Mouse (Mus musculus) layer of hippocampus, postnatal 36 days (tissue): ENCODE measurements around the gene S100a11. TPM values are rescaled to one million over a fixed set of nuclear protein-coding genes. Genes with fewer than 3 reads are reported as not detected.

Experiments
- DNase-seq, 2 experiments: peaks; one replicate each; pipeline ENCODE4 v3.0.0; 2022
- total RNA-seq, 2 experiments: library from RNA; stranded (reverse); gene quantifications; 2 replicates each; pipeline ENCODE4 v1.2.3; 2021

Gene S100a11
- total RNA-seq, 2 experiments from 2014 or later: 3.8 to 8.2 TPM

- DNase-seq: no peak
Observed at GRCm38 (mm10) chr3:93562372-93562771, 42.1 kb downstream of the S100a11 start.

DNA sequence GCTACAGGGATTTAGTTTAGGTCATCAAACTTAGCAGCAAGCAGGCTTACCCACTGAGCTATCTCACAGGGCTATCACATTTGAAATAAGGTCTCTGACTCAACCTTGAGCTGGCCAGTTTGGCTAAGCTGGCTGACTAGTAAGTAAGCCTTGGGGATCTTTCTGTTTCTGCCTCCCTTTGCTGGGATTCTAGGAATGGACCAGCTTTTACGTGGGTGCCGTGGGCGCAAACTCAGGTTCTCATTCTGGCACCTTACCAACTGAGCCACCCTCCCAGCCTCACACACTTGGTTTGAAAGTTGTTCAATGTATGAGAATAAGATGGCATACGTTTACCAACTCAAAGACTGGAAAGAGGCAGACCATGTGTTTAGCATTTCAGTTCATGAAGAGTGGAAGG lies 42.9 kb downstream of the S100a11 start:
- no peak for DNase-seq

DNA sequence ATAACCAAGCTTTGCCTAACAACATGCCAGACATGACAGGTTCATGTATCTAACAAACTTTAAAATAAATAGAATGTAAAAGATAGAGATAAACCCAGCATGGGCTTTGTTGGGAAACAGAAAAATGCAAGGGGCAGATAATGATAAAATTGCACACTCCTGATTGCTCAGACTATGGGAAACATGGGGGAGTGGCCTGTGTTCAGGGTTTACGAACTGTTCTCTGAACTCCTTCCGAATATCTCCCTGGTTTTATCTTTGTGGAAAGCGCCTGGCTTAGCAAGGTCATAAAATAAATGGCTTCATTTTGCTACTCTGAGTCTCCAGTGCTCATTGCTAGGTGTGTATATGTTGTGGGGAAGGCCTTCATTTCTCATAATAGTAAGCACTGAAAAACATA lies 46.6 kb downstream of the S100a11 start:
- DNase-seq: no peak

GRCm38 (mm10) chr3:93567721-93568120 lies 47.4 kb downstream of the S100a11 start:
- DNase-seq: no peak

DNA sequence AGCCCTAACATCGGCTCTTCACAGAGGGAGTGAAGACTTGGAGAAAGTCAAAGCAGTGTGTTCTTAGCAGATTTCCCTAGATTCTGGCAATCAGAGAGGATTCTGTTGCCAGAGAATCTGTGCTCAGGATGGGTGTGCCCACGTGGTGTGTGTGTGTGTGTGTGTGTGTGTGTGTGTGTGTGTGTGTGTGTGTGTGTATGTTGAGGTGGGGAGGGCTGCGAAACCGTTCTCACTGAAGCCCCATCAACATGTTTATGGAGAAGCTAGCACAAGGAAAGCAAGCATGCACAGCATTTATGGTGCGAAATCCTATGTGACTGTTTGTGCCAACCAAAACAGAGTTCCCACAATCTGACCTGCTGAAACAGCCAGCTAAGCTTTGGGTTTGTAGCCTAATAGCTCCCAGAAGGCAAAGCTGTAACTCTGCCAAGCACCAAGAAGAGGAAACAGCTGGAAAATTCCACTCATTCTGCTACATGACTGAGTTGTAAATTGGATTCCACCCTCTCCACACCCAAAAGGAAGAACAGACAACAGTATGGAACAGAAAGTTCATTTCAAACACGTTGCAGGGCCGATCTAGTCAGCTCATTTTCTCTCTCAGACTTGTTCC lies 48.2 kb downstream of the S100a11 start:
- DNase-seq: peak; percentile 21 to 40

- DNase-seq: no peak
Observed at GRCm38 (mm10) chr3:93569046-93569445, 48.8 kb downstream of the S100a11 start.

DNA sequence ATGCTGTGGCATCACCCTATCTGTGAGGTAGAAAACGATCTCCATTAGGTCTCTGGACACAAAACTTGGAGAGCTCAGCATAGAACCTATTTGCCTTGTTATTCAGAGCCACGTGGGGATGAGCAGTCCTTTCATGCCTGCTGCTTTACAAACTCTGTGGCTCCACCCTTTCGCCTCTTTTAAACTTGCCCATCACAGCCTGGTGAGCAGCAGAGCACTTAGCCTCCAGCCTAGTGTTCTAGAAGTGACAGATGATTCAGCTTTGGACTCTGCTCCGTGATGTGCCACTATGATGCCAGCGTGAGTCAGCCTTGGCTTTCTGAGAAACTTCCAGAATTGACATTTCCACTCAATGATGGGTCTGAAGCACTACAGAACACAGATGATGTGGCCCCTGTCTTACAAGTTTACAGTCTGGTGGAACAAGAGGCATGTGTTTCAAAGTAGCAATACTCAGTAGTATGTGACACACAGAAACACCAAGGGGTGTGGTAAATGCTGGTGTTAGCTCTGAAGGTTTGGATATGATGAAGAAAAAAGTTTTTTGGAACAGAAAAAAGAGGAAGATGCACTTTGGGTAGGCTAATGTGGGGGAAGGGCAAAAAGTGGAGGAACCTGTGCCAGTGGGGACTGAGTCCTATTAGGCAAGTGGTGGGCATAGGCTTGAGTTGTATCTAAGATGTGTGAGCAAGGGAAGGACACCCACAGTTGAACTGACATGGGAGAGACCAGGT lies 51.9 kb downstream of the S100a11 start:
- no peak for DNase-seq

Other genes with a start within 250 kb of the S100a11 start
- not detected for gene Flg, start 247.0 kb upstream of the S100a11 start, total RNA-seq
- gene Hrnr, start 200.7 kb upstream of the S100a11 start, total RNA-seq: not detected
- gene Rptn, start 126.8 kb upstream of the S100a11 start, total RNA-seq: not detected
- 1 to 10 TPM in 1 of 2 experiments, under 1 TPM in 1; 0.91 to 1.1 TPM for gene Tchh, start 78.2 kb upstream of the S100a11 start, total RNA-seq
- not detected for gene Tchhl1, start 51.7 kb upstream of the S100a11 start, total RNA-seq
- 10 to 100 TPM; 16.7 to 20.6 TPM for gene S100a10, start 34.6 kb downstream of the S100a11 start, total RNA-seq
- gene Tdpoz2, start 132.2 kb downstream of the S100a11 start, total RNA-seq: not detected
- not detected for gene Tdpoz1, start 155.8 kb downstream of the S100a11 start, total RNA-seq
- not detected for gene Gm37596, start 172.6 kb downstream of the S100a11 start, total RNA-seq